Mouse (Mus musculus): Measurements from ENCODE around the gene Timp1. TPM values are rescaled to one million over a fixed set of nuclear protein-coding genes. Genes with fewer than 3 reads are reported as not detected.

Timp1 gene
- polyA plus RNA-seq, 1 experiment from 2014 or later: 18.8 TPM

DNA sequence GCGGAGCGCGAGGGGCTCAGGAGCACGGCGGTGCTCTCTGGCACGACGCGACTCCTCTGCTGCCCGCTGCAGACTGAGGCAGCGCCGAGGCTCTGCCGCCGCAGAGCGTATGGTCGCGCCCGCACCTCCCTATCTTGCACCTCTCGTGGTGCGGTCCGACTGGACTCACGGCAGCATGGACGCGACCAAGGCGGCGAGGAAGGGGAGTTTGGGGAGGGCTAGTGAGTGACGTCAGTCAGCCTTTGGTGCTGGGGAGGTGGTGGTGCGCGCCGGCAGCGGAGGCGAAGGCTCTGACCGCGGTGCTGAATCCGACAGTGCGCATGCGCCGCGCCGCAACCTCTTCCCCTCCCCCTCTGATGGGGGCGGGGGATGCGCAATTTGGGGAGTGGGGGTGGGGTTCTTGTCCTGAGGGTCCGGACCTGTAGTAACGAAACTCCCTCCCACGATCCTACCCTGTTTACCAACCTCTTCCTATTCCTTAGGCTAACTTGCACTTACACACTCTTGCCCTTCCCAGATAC is 50.9 kb downstream of the Timp1 start, which contains the start of gene Syn1:
Syn1 (minus strand) TSS at position 161 of the 521 bp plus-strand sequence.
- no peak for TF ChIP-seq CTCF (IDR thresholded peaks at IDR 0.05; ENCODE audit: low read depth)
- TF ChIP-seq EP300 (optimal IDR thresholded peaks at IDR 0.05): no peak
- Histone ChIP-seq H3K9ac (ENCODE audit: low read length) (no peak within 1 kb of the TSS), H3K36me3 (ENCODE audit: control insufficient read depth, insufficient read depth, low read length) (no peaks in the 10 kb centered on the region), H3K4me2 (replicated peaks; ENCODE audit: low read depth) (peak within 1 kb of the TSS; percentile 63), H3K9me3 (ENCODE audit: control insufficient read depth, low read length) (no peaks in the 10 kb centered on the region), H3K4me3 (ENCODE audit: low read depth, low read length) (peak within 1 kb of the TSS; percentile 38), H3K27me3 (ENCODE audit: control insufficient read depth, insufficient read depth, low read length) (no peaks in the 10 kb centered on the region), H3K4me1 (replicated peaks; ENCODE audit: control insufficient read depth, insufficient read depth) (no peaks in the 10 kb centered on the region), H3K27ac (replicated peaks) (no peak within 1 kb of the TSS)
- 17% methylated on average over 38 of the region's 44 CpGs for WGBS
- DNase-seq (ENCODE audit: low spot score) (peak; percentile 77), ATAC-seq (ENCODE audit: low FRiP score, low TSS enrichment) (peak; percentile 97)

GRCm38 (mm10) chrX:20921366-20921765 is 51.4 kb downstream of the Timp1 start:
- TF ChIP-seq CTCF (IDR thresholded peaks at IDR 0.05; ENCODE audit: low read depth): no peak
- TF ChIP-seq EP300 (optimal IDR thresholded peaks at IDR 0.05): no peak
- 52% methylated on average over 5 of the region's 5 CpGs for whole genome bisulfite sequencing
- no peaks in the 10 kb centered on the region for H3K27me3 ChIP-seq (ENCODE audit: control insufficient read depth, insufficient read depth, low read length)
- H3K4me3 ChIP-seq (ENCODE audit: low read depth, low read length): peak overlapping the region; percentile 38; the same call in 1 of the 2 replicates
- no peak overlapping the region for H3K4me2 ChIP-seq (replicated peaks; ENCODE audit: low read depth)
- H3K27ac ChIP-seq (replicated peaks): no peak overlapping the region
- no peaks in the 10 kb centered on the region for H3K36me3 ChIP-seq (ENCODE audit: control insufficient read depth, insufficient read depth, low read length)
- no peak for DNase-seq (ENCODE audit: low spot score)
- no peak overlapping the region for H3K9ac ChIP-seq (ENCODE audit: low read length)
- H3K4me1 ChIP-seq (replicated peaks; ENCODE audit: control insufficient read depth, insufficient read depth): no peaks in the 10 kb centered on the region
- no peak for ATAC-seq (ENCODE audit: low FRiP score, low TSS enrichment)
- H3K9me3 ChIP-seq (ENCODE audit: control insufficient read depth, low read length): no peaks in the 10 kb centered on the region

DNA sequence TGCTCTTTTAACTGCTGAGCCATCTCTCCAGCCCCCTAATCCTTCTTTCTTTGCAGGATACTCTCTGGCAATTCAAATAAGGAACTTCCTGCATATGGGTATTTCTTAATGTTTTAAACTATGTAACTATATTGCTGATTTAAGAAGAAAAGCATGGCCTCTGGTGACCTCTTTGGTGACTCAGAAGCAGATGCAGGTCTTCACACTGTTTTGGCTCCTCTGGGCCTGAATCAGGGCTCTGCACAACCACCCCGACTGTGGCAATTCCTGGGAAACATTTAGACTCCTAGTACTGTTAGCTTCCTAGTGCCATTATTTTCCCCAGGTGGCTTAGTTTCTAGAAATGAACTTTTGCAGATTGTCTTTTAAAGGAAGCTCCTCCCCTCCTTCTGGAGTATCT is 53.5 kb downstream of the Timp1 start:
- 62% methylated on average over 1 of the region's 1 CpGs for WGBS
- Histone ChIP-seq H3K27me3 (ENCODE audit: control insufficient read depth, insufficient read depth, low read length) (no peaks in the 10 kb centered on the region), H3K9ac (ENCODE audit: low read length) (no peak overlapping the region), H3K4me1 (replicated peaks; ENCODE audit: control insufficient read depth, insufficient read depth) (no peaks in the 10 kb centered on the region), H3K4me3 (ENCODE audit: low read depth, low read length) (no peak overlapping the region), H3K36me3 (ENCODE audit: control insufficient read depth, insufficient read depth, low read length) (no peaks in the 10 kb centered on the region), H3K4me2 (replicated peaks; ENCODE audit: low read depth) (no peak overlapping the region), H3K27ac (replicated peaks) (no peak overlapping the region), H3K9me3 (ENCODE audit: control insufficient read depth, low read length) (no peaks in the 10 kb centered on the region)
- TF ChIP-seq EP300 (optimal IDR thresholded peaks at IDR 0.05): no peak
- no peak for TF ChIP-seq CTCF (IDR thresholded peaks at IDR 0.05; ENCODE audit: low read depth)
- no peak for DNase-seq (ENCODE audit: low spot score)
- ATAC-seq (ENCODE audit: low FRiP score, low TSS enrichment): no peak

Small RNAs within 50 kb of the gene (microRNA-seq; reads per million reads assigned to microRNA genes)
- gene Gm24824: not detected
- gene Mir5617: not detected

Other genes starting within 250 kb of the Timp1 start
- gene Uba1, start 211.8 kb upstream of the Timp1 start, polyA plus RNA-seq (2015; fragmentation: Nextera tagmentation; extraction: Ambion mirVana): 89.4 and 93.1 TPM in 2 replicates
- 47.3 and 53.5 TPM in 2 replicates for gene Cdk16, start 182.2 kb upstream of the Timp1 start, polyA plus RNA-seq (2015; fragmentation: Nextera tagmentation; extraction: Ambion mirVana)
- gene Usp11, start 166.3 kb upstream of the Timp1 start, polyA plus RNA-seq (2015; fragmentation: Nextera tagmentation; extraction: Ambion mirVana): 3.8 and 4.2 TPM in 2 replicates
- gene Araf, start 72.4 kb upstream of the Timp1 start, polyA plus RNA-seq (2015; fragmentation: Nextera tagmentation; extraction: Ambion mirVana): 55.4 and 61.7 TPM in 2 replicates
- 1.1 and 1.7 TPM in 2 replicates for gene Syn1, start 50.8 kb downstream of the Timp1 start, polyA plus RNA-seq (2015; fragmentation: Nextera tagmentation; extraction: Ambion mirVana)
- 4.3 and 6.0 TPM in 2 replicates for gene Cfp, start 61.4 kb downstream of the Timp1 start, polyA plus RNA-seq (2015; fragmentation: Nextera tagmentation; extraction: Ambion mirVana)
- gene Elk1, start 80.4 kb downstream of the Timp1 start, polyA plus RNA-seq (2015; fragmentation: Nextera tagmentation; extraction: Ambion mirVana): 3.6 and 4.9 TPM in 2 replicates
- 57.0 and 62.9 TPM in 2 replicates for gene Uxt, start 91.9 kb downstream of the Timp1 start, polyA plus RNA-seq (2015; fragmentation: Nextera tagmentation; extraction: Ambion mirVana)
- 2.8 TPM in 2 replicates for gene Zfp182, start 192.2 kb downstream of the Timp1 start, polyA plus RNA-seq (2015; fragmentation: Nextera tagmentation; extraction: Ambion mirVana)
- not detected in 2 replicates for gene Spaca5, start 198.2 kb downstream of the Timp1 start, polyA plus RNA-seq (2015; fragmentation: Nextera tagmentation; extraction: Ambion mirVana)
- 0.40 and 0.58 TPM in 2 replicates for gene Zfp300, start 219.4 kb downstream of the Timp1 start, polyA plus RNA-seq (2015; fragmentation: Nextera tagmentation; extraction: Ambion mirVana)
- gene Ssxa1, start 245.7 kb downstream of the Timp1 start, polyA plus RNA-seq (2015; fragmentation: Nextera tagmentation; extraction: Ambion mirVana): not detected in 2 replicates

All from stomach, postnatal 0 days (tissue).